Mouse (Mus musculus) midbrain, embryonic 14.5 days (tissue): ENCODE measurements at regions not wholly inside any gene's neighbourhood (a gene's known extent, or its start where the extent isn't known, plus 50 kb on each side); places are given as distances from the start of the nearest gene placed in this dataset.

Experiments
- ATAC-seq: fragments of 200-750 bp; cut with Nextera tagmentation; 2 replicates; pipeline ENCODE4 v1.8.0; 2017; ENCODE audit warnings: moderate number of reproducible peaks, moderate library complexity; ENCODE audit not compliant: low FRiP score, low TSS enrichment
- DNase-seq: peaks from one replicate; pipeline ENCODE4 v3.0.0-alpha.2; 2015
- H3K27ac ChIP-seq: fragments of 300-500 bp; sonication (generic); replicated peaks from 2 replicates; pipeline ENCODE4 v1.5.1; 2014; ENCODE audit warnings: mild to moderate bottlenecking, low read depth, low read length, moderate library complexity
- H3K27me3 ChIP-seq: fragments of 300-500 bp; sonication (generic); 2 replicates; pipeline ENCODE4 v1.6.1; 2014; ENCODE audit warnings: low read length, control low read depth, mixed read lengths; ENCODE audit not compliant: control insufficient read depth, insufficient read depth
- H3K36me3 ChIP-seq: fragments of 300-500 bp; sonication (generic); 2 replicates; pipeline ENCODE4 v1.6.1; 2014; ENCODE audit warnings: low read length, control low read depth; ENCODE audit not compliant: control insufficient read depth, insufficient read depth
- H3K4me1 ChIP-seq: fragments of 300-500 bp; sonication (generic); 2 replicates; pipeline ENCODE4 v1.6.1; 2014; ENCODE audit warnings: mild to moderate bottlenecking, antibody characterized with exemption, low read length, control low read depth; ENCODE audit not compliant: control insufficient read depth, insufficient read depth
- H3K4me2 ChIP-seq: fragments of 300-500 bp; sonication (generic); 2 replicates; pipeline ENCODE4 v1.6.1; 2014; ENCODE audit warnings: mild to moderate bottlenecking, low read length, moderate library complexity
- H3K4me3 ChIP-seq: fragments of 300-500 bp; sonication (generic); replicated peaks from 2 replicates; pipeline ENCODE4 v1.5.1; 2014; ENCODE audit warnings: low read depth, low read length
- H3K9ac ChIP-seq: fragments of 300-500 bp; sonication (generic); replicated peaks from 2 replicates; pipeline ENCODE4 v1.6.1; 2014; ENCODE audit warnings: mild to moderate bottlenecking, low read length, moderate library complexity
- H3K9me3 ChIP-seq: fragments of 300-500 bp; sonication (generic); 2 replicates; pipeline ENCODE4 v1.6.1; 2016; ENCODE audit warnings: low read length, control low read depth, mixed read lengths; ENCODE audit not compliant: control insufficient read depth
- WGBS: fragments of 180-500 bp; shearing (Covaris S2); extraction: QIAGEN DNeasy Blood & Tissue Kit; methylation state at CpG from one replicate; pipeline ENCODE4 v1.1.7; 2014; 5-methylcytosine and 5-hydroxymethylcytosine counted together

DNA sequence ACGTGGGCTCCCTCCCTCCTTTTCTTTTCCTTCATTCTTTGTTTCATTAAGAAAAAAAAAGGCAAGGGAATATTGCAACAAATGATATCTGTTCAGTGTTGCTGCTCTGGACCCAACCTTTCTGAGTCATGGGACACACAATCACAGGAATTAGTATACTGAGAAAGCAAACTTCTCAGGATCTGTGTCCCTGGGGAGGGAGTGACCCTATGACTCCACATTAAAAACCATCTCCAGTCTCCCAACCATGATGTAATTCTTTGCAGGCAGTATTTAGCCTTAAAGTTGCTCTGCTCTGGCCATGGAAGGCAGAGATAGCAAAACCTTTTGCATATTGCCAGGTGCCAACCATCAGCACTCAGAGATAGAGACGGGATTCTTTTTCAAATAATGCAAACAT, 176.9 kb downstream of the Cd47 start:
- DNase-seq: no peak
- 82% methylated on average over 2 of the region's 2 CpGs for WGBS
- no peaks in the 10 kb centered on the region for H3K9me3 ChIP-seq
- H3K4me3 ChIP-seq: no peak overlapping the region
- H3K27me3 ChIP-seq: no peaks in the 10 kb centered on the region
- no peak overlapping the region for H3K9ac ChIP-seq
- no peak for ATAC-seq
- H3K4me1 ChIP-seq: 0 out of 2 replicates have a peak, but pooled peaks cover 4% of the 10 kb centered on the region
- H3K4me2 ChIP-seq: no peak overlapping the region
- no peaks in the 10 kb centered on the region for H3K36me3 ChIP-seq
- H3K27ac ChIP-seq: no peak overlapping the region

DNA sequence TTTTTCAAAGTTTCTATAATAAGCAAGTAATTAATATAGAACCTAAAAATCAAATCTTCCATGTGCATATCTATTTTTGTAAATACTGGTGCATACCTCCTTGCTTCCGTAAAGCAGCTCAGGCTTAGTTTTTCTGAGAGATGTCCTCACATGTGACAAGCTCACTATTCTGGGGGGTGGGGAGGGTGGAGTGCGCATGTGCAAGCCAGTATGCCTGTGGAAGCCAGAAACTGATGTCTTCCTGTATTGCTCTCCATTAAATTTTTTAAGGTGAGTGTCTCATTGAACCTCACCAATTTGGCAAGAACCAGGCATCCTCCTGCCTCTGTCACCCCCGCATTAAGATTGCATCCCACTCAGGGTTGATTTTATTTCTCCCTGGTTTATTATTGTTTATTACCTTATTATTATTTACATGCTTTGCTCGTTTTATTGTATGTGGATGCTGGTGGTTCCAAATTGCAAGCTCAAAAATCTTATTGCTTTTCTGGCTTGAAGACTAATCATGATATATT, 179.2 kb downstream of the Cd47 start:
- H3K27me3 ChIP-seq: no peaks in the 10 kb centered on the region
- H3K4me3 ChIP-seq: no peak overlapping the region
- H3K9me3 ChIP-seq: no peaks in the 10 kb centered on the region
- H3K4me2 ChIP-seq: no peak overlapping the region
- H3K9ac ChIP-seq: no peak overlapping the region
- DNase-seq (no peak), ATAC-seq (no peak)
- no peaks in the 10 kb centered on the region for H3K36me3 ChIP-seq
- H3K27ac ChIP-seq: no peak overlapping the region
- 0 out of 2 replicates have a peak, but pooled peaks cover 4% of the 10 kb centered on the region for H3K4me1 ChIP-seq
- WGBS: 94% methylated on average over 4 of the region's 4 CpGs

DNA sequence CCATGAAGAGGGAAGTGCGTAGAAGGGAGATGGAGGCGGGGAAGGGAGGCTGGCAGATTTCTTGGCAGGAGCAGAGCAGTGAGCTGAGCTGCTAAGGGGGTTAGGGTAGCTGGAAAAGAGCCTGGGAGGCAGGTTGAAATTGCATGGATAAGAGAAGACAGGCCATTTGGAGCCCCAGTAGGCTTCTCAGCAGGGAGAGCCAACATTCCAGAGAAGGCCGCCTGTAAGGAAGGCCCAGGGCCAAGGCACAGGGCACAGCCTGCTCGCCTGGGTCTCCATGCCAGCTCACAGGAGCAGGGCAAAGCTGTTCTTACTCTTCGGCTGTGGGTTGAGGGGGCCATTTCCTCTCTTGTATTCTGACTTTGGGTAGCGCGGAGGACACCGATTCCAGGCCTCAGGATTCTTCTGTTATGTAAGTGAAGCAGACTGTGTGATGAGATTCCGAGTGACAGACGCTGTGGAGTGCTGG, 179.9 kb downstream of the Cd47 start:
- Histone ChIP-seq H3K9ac (no peak overlapping the region), H3K27ac (0 out of 2 replicates have a peak overlapping the region, but pooled peaks have one; percentile 37), H3K9me3 (no peaks in the 10 kb centered on the region), H3K27me3 (no peaks in the 10 kb centered on the region), H3K4me3 (no peak overlapping the region), H3K36me3 (no peaks in the 10 kb centered on the region), H3K4me1 (0 out of 2 replicates have a peak, but pooled peaks cover 4% of the 10 kb centered on the region), H3K4me2 (no peak overlapping the region)
- DNase-seq (peak; percentile 34), ATAC-seq (peak; percentile 58)
- WGBS: 41% methylated on average over 10 of the region's 10 CpGs

DNA sequence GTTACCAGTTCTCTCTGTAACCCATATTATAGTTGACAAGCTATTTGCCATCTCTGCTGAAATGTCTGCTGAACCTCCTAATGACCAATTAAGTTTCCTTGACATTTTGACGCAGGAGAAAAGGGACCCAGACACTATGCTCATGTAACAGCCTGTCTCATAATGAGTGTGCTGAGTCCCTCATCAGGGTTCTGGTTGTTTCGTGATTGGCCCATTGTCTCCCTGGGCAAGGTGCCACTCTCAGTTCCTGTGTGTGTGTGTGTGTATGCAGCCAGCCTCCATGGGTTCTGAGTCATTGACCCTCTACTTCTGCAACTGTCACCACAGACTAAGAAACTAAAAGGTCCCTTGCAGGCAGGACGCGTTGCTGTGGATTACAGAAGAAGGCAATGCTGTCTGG, 181.8 kb downstream of the Cd47 start:
- H3K27me3 ChIP-seq: no peaks in the 10 kb centered on the region
- DNase-seq: no peak
- 0 out of 2 replicates have a peak, but pooled peaks cover 4% of the 10 kb centered on the region for H3K4me1 ChIP-seq
- H3K36me3 ChIP-seq: no peaks in the 10 kb centered on the region
- WGBS: 76% methylated on average over 4 of the region's 4 CpGs
- no peak overlapping the region for H3K4me2 ChIP-seq
- H3K4me3 ChIP-seq: no peak overlapping the region
- no peak for ATAC-seq
- H3K9me3 ChIP-seq: no peaks in the 10 kb centered on the region
- H3K9ac ChIP-seq: no peak overlapping the region
- H3K27ac ChIP-seq: no peak overlapping the region

DNA sequence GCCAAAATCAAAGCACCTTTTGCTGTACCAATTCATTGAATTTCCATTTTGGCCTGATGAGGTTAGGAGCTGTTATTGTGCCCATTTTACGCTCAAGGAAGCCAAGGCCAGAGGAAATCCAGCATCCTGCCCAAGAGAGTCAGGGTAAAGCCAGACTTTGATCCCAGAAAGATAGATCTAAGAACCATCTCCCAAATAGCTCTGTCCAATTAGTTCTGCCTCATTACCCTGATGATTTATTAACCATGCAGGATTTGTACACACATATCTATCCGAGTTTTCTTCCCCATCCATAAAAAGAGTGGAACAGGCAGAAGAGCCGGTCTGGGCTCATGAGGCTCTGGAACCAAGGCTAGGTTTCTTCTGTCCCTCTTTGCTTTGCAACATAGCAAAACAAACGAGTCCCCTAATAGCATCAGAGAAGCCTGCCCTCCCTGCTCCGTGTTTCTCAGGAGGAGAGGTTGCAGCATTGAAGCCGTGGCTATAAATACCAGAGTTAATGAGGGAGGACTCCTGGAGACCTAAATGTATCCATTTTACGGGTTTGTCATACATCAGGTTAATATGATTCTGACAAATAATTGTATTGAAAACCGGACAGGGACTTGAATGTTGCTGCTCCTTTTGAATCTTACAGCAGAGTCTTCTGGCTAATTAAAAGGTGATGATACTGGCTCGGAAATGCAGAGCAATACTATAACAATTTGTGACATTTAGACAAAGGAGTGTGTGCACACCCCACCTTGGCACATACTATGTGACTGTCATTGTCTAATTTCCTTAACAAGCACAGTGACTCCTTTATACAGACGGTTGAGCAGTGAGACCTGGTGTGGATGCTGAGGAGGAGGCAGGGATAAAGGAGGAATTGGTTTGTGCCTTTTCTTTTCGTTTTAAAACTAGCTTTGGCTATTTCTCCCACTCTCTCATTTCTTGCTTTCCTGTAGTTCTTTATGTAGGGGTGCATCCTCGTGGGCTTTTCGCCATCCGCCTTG, 185.0 kb downstream of the Cd47 start:
- WGBS: 72% methylated on average over 14 of the region's 14 CpGs
- no peak overlapping the region for H3K27ac ChIP-seq
- no peak for ATAC-seq

DNA sequence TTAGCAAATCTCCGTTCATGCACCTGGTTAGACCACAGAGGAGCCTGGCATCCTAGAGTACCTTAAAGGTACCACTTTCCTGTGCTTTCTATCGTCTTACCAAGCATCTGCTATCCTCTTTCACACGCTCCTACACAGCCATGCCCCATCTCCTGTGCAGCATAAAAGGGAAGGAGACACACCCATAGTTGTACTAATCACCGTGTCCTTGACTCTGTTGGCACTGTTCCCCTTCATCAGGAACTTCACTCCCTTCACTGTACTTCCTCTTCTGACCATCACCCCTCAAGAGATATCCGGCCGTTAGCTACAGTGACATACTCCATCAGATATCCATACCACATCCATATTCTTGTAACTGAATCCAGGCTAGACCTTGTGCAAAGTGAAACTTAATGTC, 186.6 kb downstream of the Cd47 start:
- Histone ChIP-seq H3K9ac (no peak overlapping the region), H3K27ac (no peak overlapping the region), H3K4me1 (no peaks in the 10 kb centered on the region), H3K9me3 (no peaks in the 10 kb centered on the region), H3K27me3 (no peaks in the 10 kb centered on the region), H3K4me3 (no peak overlapping the region), H3K36me3 (no peaks in the 10 kb centered on the region), H3K4me2 (no peak overlapping the region)
- DNase-seq (no peak), ATAC-seq (no peak)
- WGBS: 86% methylated on average over 6 of the region's 6 CpGs

More for the DNA sequence above, 185.0 kb downstream of the Cd47 start:
- H3K9ac ChIP-seq: no peak overlapping the region
- no peaks in the 10 kb centered on the region for H3K9me3 ChIP-seq
- H3K4me3 ChIP-seq: no peak overlapping the region
- no peak for DNase-seq
- H3K4me1 ChIP-seq: 0 out of 2 replicates have a peak, but pooled peaks cover 1% of the 10 kb centered on the region
- H3K36me3 ChIP-seq: no peaks in the 10 kb centered on the region
- H3K27me3 ChIP-seq: no peaks in the 10 kb centered on the region
- no peak overlapping the region for H3K4me2 ChIP-seq

DNA sequence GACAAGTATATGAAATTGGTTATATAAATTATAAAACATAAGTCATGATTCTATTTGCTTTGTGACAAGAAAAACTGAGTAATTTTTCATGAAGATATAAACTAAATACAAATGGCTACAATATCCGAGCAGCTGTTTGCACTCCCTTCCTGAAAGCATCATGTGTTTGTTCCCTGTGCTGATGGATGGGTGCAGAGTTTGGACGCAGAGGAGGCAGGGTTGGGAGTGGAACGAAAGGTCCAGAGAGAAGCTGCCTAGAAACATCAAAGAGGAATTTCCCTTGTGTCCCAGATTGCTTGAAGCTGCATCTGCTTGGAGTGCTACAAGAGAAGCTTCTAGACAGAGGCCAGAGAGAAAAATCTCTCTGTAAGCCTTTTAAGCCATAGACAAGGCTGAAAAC, 195.5 kb downstream of the Cd47 start:
- Histone ChIP-seq H3K4me2 (no peak overlapping the region), H3K9ac (no peak overlapping the region), H3K27ac (no peak overlapping the region), H3K36me3 (no peaks in the 10 kb centered on the region), H3K9me3 (no peaks in the 10 kb centered on the region), H3K4me3 (no peak overlapping the region), H3K4me1 (no peaks in the 10 kb centered on the region), H3K27me3 (no peaks in the 10 kb centered on the region)
- WGBS: 88% methylated on average over 3 of the region's 3 CpGs
- no peak for DNase-seq
- ATAC-seq: no peak

DNA sequence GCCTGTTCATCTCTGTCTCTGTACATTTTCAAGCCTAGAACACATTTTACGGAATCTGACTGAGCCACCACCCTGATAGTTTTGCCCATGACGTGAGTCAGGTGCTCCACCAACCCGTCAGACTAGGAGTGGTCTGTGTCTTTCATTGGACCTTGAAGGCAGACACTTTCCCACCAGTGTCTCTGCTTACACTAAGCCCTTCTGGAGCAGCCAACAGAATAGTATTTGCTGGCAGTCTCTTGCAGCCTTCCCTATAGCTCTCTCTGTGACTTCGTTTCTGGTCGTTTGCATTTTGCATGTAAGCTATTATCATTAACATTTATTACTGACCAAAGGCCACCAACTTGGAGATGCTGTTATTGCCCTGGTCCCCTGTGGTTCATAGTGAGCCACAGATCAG, 196.3 kb downstream of the Cd47 start:
- H3K9me3 ChIP-seq: no peaks in the 10 kb centered on the region
- H3K27me3 ChIP-seq: no peaks in the 10 kb centered on the region
- no peak overlapping the region for H3K9ac ChIP-seq
- DNase-seq (no peak), ATAC-seq (no peak)
- WGBS: 88% methylated on average over 5 of the region's 5 CpGs
- H3K27ac ChIP-seq: no peak overlapping the region
- no peak overlapping the region for H3K4me3 ChIP-seq
- H3K36me3 ChIP-seq: no peaks in the 10 kb centered on the region
- H3K4me1 ChIP-seq: no peaks in the 10 kb centered on the region
- no peak overlapping the region for H3K4me2 ChIP-seq
